ENCODE assay signal across 27 mouse cellular contexts in genomic region chr16:22750725-22751287, GRCm38 (mm10).
"Had no signal": no experiment of that assay in that cellular context is flagged by ENCODE, and none has a peak within 500 bp of the region (broad histone marks: within the 10 kb centered on the region; RNA-seq: fewer than 3 reads in every experiment).

No protein-coding gene starts in this region.

- DNase-seq: gastrocnemius, adult 2 months; gastrocnemius, postnatal 10 days; gastrocnemius, postnatal 25 days; heart, adult 18-20 months; heart, postnatal 10 days; heart, postnatal 4 days; kidney, adult 18-20 months; kidney, adult 8-10 months; kidney, postnatal 10 days; kidney, postnatal 25 days; kidney, postnatal 4 days; liver; liver, embryonic 13.5 days had no signal

- H3K4me3 ChIP-seq: gastrocnemius, adult 2 months; heart, embryonic 10.5 days; heart, embryonic 12.5 days; hindbrain, embryonic 10.5 days; hindbrain, embryonic 12.5 days; intestine, embryonic 15.5 days; layer of hippocampus, adult 2 months; left cerebral cortex, adult 2 months; limb, embryonic 10.5 days; limb, embryonic 12.5 days; liver, embryonic 13.5 days had no signal

- ATAC-seq: hindbrain, embryonic 16.5 days; inflammation-experienced regulatory T-cells, adult 6 months; intestine, embryonic 15.5 days; intestine, postnatal 0 days had no signal

- H3K9me3 ChIP-seq: heart, embryonic 10.5 days; heart, embryonic 12.5 days; hindbrain, embryonic 10.5 days; hindbrain, embryonic 12.5 days; intestine, embryonic 15.5 days; limb, embryonic 10.5 days; limb, embryonic 12.5 days; liver, embryonic 13.5 days had no signal

- H3K4me2 ChIP-seq: heart, embryonic 12.5 days; hindbrain, embryonic 12.5 days; hindbrain, embryonic 14.5 days; intestine, embryonic 15.5 days; limb, embryonic 12.5 days; liver, embryonic 11.5 days; liver, embryonic 13.5 days had no signal

- H3K27me3 ChIP-seq: heart, embryonic 12.5 days; hindbrain, embryonic 12.5 days; intestine, embryonic 15.5 days; limb, embryonic 12.5 days; liver, embryonic 13.5 days had no signal

- H3K4me1 ChIP-seq: heart, embryonic 10.5 days; heart, embryonic 12.5 days; hindbrain, embryonic 10.5 days; hindbrain, embryonic 12.5 days; intestine, embryonic 15.5 days; limb, embryonic 10.5 days; limb, embryonic 12.5 days; liver, embryonic 13.5 days had no signal

- H3K36me3 ChIP-seq: heart, embryonic 10.5 days; heart, embryonic 12.5 days; hindbrain, embryonic 10.5 days; hindbrain, embryonic 12.5 days; intestine, embryonic 15.5 days; limb, embryonic 10.5 days; limb, embryonic 12.5 days; liver, embryonic 13.5 days had no signal

- H3K9ac ChIP-seq: heart, embryonic 12.5 days; hindbrain, embryonic 12.5 days; hindbrain, embryonic 14.5 days; intestine, embryonic 15.5 days; limb, embryonic 12.5 days; liver, embryonic 13.5 days had no signal

- H3K27ac ChIP-seq: gastrocnemius, adult 2 months; heart, embryonic 10.5 days; hindbrain, embryonic 10.5 days; hindbrain, embryonic 12.5 days; hindbrain, embryonic 14.5 days; intestine, embryonic 15.5 days; layer of hippocampus, adult 2 months; left cerebral cortex, adult 2 months; limb, embryonic 10.5 days; limb, embryonic 12.5 days; liver, embryonic 13.5 days had no signal
